Mouse (Mus musculus) embryo, embryonic 10 days (tissue): Measurements from ENCODE around the gene Pawr.
A peak's percentile ranks its signal among the peaks of the same experiment; 100 is the strongest.

ENCODE experiments used
- DNase-seq: peaks from one replicate; pipeline ENCODE4 v3.0.0-alpha.2; 2015; ENCODE audit warnings: low spot score

Gene Pawr

DNA sequence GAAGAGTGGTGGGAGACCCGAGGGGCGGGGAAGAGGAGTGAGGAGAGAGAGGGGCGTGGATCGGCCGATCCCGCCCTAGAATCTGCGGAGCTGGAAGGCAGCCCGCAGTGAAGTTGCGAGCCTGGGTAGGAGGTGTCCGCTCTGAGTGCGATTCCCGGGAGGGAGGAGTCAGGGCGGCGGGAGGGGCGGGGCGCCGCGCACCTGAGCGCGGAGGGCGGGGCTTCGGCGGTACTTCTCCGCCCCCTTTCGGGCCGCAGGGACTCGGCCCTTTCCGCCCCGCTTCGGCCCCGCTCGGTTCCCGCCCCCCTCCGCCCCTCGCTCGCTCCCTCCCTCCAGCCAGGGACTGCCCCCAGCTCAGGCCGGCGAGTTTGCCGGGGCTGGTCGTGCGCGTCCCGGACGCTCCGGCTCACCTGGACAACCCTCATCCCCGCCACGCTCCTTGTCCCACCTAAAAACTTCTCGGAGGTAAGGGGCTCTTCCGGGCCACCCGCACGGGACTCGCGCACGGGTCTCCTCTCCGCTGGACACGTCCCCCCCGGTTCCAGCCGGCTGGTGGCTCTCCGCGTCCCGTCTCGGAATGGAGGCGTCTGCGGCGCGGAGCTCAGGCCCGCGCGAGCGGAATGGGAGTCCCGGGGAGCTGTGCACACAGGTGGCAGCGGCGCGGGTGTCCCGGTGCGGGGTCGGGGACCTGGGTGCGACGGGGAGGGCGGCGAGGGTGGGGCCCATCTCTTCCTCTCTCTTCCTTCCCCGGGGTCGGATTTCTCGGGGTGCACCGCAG, at the start of gene Pawr:
Gene Pawr, plus strand, starts transcription at position 338 of the 778 bp plus-strand sequence.
- peak; percentile 83 for DNase-seq

GRCm38 (mm10) chr10:108282351-108282750, 49.6 kb upstream of the Pawr start:
- DNase-seq = no peak

GRCm38 (mm10) chr10:108283418-108283817, 48.5 kb upstream of the Pawr start:
- no peak for DNase-seq

DNA sequence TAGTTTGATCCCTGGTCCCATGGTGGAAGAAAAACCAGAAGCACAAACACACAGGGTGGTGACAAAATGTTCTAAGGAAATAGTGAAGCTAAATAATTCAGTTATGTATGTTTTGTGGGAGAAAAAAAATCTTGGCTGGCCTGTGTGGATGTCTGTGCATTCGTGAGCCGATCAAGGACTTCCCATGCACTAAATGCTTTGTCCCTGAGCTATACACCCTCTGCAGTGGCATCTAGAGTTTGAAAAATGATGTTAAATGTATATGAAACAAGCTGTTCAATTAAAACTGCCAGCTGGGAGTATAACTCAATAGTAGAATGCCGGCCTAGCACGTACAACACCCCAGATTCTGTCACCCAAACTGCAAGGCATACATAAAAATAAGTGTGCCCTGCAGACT, 48.1 kb upstream of the Pawr start:
- no peak for DNase-seq

- DNase-seq = no peak
Measured at GRCm38 (mm10) chr10:108284445-108284844, 47.5 kb upstream of the Pawr start.

- no peak for DNase-seq
Measured at GRCm38 (mm10) chr10:108284977-108285376, 46.9 kb upstream of the Pawr start.

DNA sequence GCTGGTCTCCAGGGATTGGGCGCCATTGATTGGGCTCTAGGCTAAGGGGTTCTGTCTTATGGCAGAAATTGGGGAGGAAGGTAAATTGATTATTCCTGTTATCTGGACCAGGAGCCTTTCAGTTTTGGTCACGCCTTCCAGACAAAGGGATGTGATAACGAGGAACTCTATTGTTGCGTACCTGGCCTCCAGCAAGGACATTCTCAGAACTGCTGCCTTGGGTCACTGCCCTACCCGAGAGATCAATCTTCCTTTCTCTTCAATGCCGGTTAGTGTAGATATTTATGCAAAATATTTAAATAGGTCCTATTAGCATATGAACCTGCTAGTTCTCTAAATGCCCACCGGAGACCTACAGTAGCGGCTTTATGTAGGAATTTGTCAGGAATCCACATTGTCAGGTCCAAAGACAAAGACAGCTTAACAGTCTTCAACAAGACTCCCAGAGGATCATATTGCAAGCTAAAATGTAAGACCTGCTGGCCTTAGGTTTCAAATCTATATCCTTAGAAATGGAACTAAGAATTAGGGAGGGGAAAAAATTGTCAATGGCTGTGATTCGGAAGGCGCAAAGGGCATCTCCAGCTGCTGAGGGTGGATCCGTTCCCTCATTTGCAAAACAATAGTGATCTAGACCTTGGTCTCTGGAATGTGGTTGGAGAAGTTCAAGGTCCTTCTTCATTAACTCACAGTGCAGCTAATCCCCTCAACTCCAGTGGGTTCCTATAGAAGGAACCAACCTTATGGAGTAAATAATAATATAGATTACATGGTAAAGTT, 45.1 kb upstream of the Pawr start:
- DNase-seq = no peak

DNA sequence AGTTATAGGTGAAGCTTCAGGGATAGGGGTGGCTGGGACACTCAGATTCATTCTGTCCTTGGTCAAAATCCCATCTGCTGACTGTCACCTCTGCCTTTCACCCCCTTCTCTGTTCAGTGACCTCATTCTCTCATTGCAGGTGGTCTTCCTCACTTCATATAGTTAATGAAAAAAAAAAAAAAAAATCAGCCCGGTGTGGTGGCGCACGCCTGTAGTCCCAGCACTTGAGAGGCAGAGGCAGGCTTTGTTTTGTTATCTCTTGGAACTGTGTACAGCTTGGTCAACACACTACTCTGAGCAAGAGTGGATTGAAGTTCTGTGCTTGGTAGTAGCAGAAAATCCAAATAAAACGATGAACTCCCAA, 44.5 kb upstream of the Pawr start:
- no peak for DNase-seq

- no peak for DNase-seq
Measured at GRCm38 (mm10) chr10:108290046-108290445, 41.9 kb upstream of the Pawr start.

GRCm38 (mm10) chr10:108291688-108292471, 40.0 kb upstream of the Pawr start:
- no peak for DNase-seq

- no peak for DNase-seq
Measured at GRCm38 (mm10) chr10:108292651-108293050, 39.3 kb upstream of the Pawr start.

DNA sequence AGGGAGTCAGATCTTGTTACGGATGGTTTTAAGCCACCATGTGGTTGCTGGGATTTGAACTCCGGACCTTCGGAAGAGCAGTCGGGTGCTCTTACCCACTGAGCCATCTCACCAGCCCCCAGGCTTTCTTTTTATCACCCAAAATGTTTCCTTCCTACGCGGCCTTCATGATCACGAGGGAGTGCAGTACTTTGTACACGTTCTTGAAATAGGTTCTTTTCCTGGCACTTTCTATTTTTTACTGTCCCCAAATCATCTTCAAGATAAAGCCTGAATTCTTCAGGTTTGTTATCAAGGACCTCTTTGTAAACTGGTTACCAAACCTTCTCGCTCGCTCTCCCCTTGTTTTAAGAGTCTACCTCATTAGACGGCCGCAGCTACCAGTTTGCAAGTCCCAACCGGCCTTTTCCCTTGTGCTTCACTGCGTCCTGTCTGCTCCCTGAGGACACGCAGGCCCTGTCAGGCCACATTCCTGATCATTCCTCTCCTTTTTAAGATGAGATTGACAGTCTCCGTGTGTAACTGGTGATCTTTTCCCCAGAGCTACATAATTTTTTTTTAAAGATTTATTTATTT, 38.2 kb upstream of the Pawr start:
- DNase-seq = no peak

- DNase-seq = no peak
Measured at GRCm38 (mm10) chr10:108294766-108295165, 37.2 kb upstream of the Pawr start.

DNA sequence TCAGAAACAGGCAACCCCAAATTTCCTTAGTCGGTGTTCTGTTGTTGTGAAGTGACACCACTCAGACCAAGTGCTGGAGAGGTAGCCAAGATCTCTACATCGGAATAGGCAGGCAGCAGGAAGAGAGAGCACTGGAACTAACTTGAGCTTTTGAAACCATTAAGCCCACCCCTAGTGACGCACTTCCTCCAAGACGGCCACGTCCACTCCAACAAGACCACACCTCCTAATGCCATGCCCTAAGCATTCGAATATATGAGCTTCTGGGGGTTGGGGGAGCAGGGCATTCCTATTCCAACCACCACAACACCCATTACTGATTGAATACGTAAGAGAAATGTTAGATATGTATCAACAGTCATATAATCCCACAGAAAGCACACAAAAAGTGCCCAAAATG, 35.5 kb upstream of the Pawr start:
- DNase-seq = no peak

DNA sequence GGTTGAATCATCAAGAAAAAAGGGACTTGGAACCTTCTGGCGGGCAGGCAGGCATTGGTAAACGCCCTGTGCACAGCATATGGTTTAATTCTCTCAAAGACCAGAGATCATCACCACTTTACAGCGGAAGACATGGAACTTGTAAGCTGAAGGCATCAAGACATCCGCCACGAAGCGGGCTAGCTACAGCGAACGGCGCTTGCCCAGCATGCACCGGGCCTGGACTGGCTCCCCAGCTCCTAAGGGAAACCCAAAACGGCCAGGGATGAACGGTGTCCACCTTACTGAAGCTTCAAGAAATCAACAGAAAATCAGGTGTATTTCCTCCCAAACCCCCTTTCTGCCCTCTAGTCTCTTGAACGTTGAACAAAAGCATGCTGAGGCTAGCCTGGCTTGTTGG, 33.7 kb upstream of the Pawr start:
- no peak for DNase-seq

GRCm38 (mm10) chr10:108298841-108299545, 32.9 kb upstream of the Pawr start:
- DNase-seq = no peak

- no peak for DNase-seq
Measured at GRCm38 (mm10) chr10:108299828-108300227, 32.1 kb upstream of the Pawr start.

- peak; percentile 87 for DNase-seq
Measured at GRCm38 (mm10) chr10:108300843-108301242, 31.1 kb upstream of the Pawr start.

DNA sequence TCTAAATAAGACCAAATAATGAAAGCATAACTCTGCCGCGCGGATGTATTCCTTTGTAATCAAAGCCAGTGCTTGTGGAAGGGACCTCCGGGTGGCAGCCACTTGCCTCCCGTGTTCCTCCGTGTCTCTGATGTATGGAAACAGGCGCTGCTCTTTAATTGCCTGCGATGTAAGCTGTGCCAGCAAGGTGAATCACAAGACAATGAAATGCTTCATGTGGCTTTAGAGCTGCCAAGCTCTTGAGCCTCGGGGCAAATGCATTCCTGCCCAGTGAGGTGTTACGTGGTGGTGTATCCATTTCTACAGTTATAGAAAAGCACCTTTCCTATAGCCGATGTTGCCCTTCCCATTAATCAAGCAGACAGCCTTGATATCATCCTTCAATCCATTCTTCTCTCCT, 24.1 kb upstream of the Pawr start:
- no peak for DNase-seq

DNA sequence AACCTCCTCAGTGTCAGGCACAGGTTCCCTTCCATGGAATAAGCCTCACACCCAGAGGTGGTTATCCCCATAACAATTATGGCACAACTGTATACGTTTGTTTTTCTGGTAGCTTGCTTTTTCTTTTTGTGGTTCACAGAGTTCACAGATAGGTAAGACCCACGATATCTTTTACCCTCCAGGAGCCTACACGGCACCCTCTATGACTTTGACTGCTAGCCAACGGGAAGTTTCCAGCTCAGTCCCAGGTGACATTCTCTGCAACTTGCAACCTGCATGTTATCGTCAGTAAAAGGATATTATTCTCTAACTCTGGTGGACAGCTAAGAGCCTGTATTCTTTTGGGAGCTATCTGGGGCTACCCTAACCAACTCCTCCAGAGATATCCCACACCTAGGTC, 21.7 kb upstream of the Pawr start:
- no peak for DNase-seq

DNA sequence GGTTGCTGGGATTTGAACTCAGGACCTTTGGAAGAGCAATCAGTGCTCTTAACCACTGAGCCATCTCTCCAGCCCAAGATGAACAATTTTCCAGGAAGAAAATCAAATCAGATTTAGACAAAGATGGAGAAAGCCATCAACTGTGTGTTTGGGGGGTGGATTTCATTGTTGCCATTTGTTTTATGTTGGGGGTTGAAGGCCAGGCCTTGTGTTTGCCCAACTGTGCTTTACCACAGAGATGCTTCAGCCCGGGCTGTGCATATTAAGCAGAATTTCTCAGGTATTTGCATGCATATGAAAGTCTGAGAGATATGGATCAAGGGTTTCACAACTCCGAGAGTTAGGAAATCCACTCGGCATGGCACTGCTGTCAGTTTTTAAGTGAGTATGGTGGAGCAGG, 20.5 kb upstream of the Pawr start:
- DNase-seq = no peak

GRCm38 (mm10) chr10:108313845-108314244, 18.1 kb upstream of the Pawr start:
- DNase-seq = no peak
